Mouse (Mus musculus) kidney, adult 11 months (tissue): ENCODE measurements around the gene Suz12.
"Not testable (repeated sequence)": the region's sequence is repeated elsewhere in the genome, so short reads cannot be mapped to it uniquely, and the experiment has no call there.

ENCODE experiments used
- DNase-seq: peaks from one replicate; pipeline ENCODE4 v3.0.0; 2022

The Suz12 gene

DNA sequence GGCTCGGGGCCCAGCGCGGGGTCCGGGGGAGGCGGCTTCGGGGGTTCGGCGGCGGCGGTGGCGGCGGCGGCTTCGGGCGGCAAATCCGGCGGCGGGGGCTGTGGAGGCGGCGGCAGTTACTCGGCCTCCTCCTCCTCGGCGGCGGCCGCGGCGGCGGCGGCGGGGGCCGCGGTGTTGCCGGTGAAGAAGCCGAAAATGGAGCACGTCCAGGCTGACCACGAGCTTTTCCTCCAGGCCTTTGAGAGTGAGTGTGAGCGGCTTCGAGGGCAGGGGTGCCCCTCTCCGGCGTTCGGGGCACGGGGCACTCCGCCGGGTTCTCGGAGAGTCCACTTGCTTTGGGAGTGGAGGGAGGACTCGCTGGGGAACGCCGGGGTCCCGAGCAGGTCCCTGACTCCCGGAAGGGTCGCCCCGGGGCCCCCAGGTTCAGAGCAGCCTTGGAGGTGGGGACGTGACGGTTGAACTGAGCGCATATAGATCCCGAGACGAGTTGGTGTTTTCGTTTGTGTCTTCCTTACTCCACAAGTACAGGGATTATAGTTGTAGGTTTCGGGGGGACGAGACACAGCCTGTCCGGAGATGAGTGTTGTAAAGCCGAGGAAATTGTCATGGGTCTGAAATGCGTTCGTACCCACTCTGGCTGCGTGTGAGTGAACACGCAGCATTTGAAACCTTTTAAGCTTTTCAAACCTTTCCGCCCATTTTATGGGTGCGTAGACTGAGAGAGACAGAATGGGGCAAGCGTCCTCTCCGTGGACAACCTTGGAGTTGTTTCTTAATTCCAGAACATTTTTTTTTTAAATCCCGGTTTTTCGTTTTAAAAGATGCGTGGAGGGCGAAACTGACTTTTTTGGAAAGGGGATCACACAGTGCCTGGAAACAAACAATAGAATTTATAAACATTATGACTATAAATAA is 707 bp downstream of the Suz12 start:
- no peak for DNase-seq

DNA sequence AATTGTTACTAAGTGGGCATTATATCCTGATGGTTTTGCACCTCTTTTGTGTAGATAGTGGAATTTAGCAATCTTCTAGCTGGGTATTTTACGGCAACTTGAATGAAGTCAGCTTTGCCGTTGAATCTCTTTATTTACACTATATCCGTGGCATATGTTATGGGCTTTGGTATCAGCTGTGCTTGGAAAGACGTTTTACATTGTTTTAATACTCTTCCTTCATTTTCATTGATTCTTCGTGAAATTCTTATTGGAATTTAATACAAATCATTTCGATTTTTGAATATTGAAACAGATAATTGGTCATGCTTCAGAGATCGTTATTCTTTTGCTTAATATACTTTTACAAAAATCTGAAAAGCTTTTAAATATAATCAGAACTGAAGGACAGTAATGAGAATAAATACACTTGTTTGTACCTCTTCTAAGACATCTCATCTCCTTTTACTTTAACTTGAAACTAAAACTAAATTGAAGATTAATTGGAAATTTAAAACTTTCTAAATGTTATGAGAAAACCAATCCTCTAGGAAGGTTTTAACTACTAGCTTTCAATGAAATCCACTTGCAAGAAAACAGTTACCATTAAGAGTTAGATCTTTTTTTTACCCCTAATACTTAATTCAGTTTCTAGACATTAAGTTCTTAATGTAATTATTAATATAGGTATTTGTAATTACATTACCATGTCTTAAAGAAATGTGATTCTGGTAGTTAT is 1.5 kb downstream of the Suz12 start:
- no peak for DNase-seq

- DNase-seq = not testable (repeated sequence)
These were observed 23.6 kb downstream of the Suz12 start for GRCm38 (mm10) chr11:80016533-80016932.

DNA sequence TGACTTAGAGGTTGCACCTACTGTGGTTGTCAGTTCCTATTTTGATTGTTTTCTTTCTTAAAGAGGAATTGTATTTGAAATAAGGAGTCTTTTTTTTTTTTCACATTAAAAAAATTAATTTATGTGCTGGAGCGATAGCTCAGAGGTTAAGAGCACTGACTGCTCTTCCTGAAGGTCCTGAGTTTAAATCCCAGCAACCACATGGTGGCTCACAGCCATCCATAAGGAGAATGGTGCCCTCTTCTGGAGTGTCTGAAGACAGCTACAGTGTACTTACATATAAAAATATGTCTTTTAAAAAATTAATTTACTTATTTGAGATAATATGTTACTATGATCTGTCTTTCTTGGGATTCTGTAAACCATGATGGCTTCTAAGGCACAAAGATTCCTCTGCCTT is 26.9 kb downstream of the Suz12 start:
- no peak for DNase-seq

- no peak for DNase-seq
These were observed 28.4 kb downstream of the Suz12 start for GRCm38 (mm10) chr11:80021306-80021705.

DNA sequence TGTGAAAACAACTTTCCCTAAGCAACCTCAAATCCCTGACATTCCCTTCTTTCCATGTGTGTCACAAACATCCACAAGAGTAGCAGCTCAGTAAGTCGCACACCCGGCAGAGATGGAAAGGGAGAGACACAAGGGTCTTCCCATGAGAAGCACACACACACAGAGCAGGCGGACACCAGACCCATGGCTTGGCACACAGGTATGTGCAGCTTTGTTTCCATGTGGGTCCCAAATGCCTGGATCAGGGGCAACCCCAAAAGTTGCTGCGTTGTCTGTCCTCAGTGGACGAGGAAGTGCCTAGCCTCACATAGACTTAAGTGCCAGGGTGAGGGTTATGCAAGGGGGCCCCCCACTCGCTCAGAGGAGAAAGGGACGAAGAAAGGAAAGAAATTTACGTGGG is 44.6 kb downstream of the Suz12 start:
- no peak for DNase-seq

DNA sequence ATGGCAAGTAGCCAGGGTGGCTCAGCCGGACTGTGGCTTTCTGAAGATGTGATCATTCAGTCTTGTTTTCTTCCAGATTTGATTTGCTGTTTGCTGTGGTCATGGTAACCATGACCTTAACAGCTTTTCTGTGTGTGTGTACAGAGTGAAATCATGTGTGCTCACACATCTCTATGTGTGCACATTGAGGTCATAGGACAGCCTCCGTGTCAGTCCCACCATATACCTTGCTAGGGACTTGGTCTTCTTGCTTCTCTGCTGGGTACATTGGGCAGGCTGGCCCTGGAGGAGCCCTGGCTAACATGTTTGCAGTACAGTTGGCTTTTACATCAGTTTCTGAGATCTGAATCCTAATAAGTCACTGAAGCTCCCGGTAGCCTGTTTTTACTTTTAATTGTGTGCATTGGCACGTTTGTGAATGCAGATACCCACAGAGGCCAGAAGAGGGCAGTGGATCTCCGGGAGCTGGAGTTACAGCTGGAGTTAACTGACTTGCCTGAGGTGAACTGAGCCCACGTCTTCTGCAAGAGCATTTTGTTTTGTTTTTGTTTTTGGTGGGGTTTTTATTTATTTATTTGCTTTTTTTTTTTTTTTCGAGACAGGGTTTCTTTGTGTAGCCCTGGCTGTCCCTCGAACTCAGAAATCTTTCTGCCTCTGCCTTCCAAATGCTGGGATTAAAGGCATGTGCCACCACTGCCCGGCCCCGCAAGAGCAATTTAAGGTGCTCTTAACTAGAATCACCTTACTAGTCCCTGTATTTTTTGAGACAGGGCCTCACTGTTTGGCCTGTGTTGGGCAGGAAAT is 49.9 kb downstream of the Suz12 start:
- DNase-seq = peak; percentile 23

GRCm38 (mm10) chr11:80043419-80043817 is 50.5 kb downstream of the Suz12 start:
- DNase-seq = no peak

DNA sequence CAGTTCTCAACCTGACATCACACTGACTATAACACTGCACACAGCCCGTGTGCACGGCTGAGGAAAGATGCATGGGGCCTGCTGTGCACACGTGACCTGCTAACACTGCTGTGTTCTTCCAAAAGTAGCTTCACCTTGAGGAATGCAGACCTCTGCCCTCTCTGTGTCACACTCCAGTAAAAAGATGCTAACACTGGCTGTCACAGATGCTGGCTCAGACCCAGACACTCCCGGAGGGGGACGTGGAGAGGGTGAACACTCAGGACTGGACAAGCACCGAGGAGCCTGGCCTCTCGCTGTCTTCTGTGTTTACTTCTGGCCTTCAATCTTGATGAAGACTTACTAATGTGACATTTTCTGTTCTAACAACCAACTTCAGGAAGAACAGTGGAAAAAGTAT is 54.0 kb downstream of the Suz12 start:
- peak; percentile 38 for DNase-seq

- DNase-seq = no peak
These were observed 57.2 kb downstream of the Suz12 start for GRCm38 (mm10) chr11:80050088-80050487.

- no peak for DNase-seq
These were observed 59.5 kb downstream of the Suz12 start for GRCm38 (mm10) chr11:80052456-80052855.

- no peak for DNase-seq
These were observed 60.3 kb downstream of the Suz12 start for GRCm38 (mm10) chr11:80053171-80053570.

GRCm38 (mm10) chr11:80054659-80055058 is 61.8 kb downstream of the Suz12 start:
- DNase-seq = no peak

DNA sequence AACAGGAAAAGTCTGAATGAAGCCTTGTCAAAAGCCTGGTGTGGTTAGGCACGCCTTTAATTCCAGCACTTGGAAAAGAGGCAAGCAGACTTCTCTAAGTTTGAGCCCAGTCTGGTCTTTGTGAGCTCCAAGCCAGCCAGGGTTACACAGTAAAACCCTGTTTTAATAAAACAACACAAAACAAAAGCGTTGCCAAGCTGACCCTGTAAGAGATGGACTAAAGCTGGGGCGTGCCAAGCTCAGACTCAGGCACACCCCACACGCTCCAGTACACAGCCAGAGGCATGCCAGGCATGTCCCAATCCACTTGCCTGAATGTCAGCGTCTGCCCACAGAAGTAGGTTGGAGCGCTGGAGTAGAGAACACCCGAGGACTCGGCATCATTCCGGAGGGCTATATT is 63.2 kb downstream of the Suz12 start:
- DNase-seq = peak; percentile 66

DNA sequence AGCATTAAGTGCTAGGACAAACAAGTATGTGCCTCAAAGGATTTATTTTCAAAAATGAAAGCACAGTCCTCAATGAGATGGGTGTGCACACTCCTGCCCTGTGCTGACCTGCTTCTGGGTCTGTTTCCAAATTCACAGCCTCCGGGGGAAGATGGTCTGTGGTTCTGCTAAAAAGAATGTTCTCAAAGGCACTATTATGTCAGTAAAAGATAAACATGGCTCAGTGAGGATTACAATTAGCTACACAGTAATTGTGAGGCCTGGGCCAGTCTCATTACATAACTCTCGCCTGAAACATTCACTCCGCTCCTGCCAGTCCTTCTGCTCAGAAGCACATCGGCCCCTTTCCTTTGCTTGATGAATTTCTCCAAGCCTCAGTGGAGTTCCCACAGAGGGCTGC is 69.3 kb downstream of the Suz12 start:
- no peak for DNase-seq

DNA sequence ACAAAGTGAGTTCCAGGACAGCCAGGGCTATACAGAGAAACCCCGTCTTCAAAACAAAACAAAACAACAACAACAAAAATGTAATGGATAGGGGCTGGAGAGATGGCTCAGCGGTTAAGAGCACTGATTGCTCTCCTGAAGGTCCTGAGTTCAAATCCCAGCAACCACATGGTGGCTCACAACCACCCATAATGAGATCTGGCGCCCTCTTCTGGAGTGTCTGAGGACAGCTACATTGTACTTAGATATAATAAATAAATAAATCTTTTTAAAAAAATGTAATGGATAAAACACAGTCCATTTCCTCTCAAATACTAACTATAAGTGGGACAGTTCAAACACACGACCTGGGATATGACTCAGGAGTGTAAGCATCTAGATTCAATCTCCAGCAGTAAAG is 73.5 kb downstream of the Suz12 start:
- not testable (repeated sequence) for DNase-seq

- DNase-seq = no peak
These were observed 74.7 kb downstream of the Suz12 start for GRCm38 (mm10) chr11:80067558-80067957.

- no peak for DNase-seq
These were observed 76.9 kb downstream of the Suz12 start for GRCm38 (mm10) chr11:80069815-80070214.

DNA sequence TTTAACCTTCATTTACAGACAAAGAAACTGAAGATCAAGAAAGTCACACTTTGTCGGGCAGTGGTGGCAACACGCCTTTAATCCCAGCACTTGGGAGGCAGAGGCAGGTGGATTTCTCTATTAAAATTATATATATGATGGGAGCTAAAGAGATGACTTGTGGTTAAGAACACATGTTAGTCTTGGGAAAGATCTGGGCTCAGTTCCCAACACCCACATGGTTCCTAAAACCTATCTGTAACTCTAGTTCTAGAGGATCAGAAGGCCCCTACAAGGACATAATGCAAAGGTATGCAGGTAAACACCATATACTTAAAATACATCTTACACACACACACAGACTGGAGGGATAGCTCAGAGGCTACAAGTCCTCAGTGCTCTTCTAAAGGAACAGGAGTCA is 78.1 kb downstream of the Suz12 start:
- DNase-seq = no peak

- DNase-seq = no peak
These were observed 79.5 kb downstream of the Suz12 start for GRCm38 (mm10) chr11:80072365-80072764.

GRCm38 (mm10) chr11:80075608-80076277 is 82.8 kb downstream of the Suz12 start:
- no peak for DNase-seq

GRCm38 (mm10) chr11:80077784-80078545 is 85.1 kb downstream of the Suz12 start:
- no peak for DNase-seq
